Mouse (Mus musculus): ENCODE results near the gene Mtcl1.

Gene Mtcl1

GRCm38 (mm10) chr17:66408400-66408799 is 41.1 kb downstream of the Mtcl1 start:
- DNase-seq (ENCODE audit: low read depth, low spot score): no peak

GRCm38 (mm10) chr17:66407833-66408232 is 41.7 kb downstream of the Mtcl1 start:
- peak; percentile 21 for DNase-seq (ENCODE audit: low read depth, low spot score)

GRCm38 (mm10) chr17:66405601-66406000 is 43.9 kb downstream of the Mtcl1 start:
- DNase-seq (ENCODE audit: low read depth, low spot score): no peak

GRCm38 (mm10) chr17:66404883-66405590 is 44.5 kb downstream of the Mtcl1 start:
- peak; percentile 77 for DNase-seq (ENCODE audit: low read depth, low spot score)

GRCm38 (mm10) chr17:66402791-66403470 is 46.6 kb downstream of the Mtcl1 start:
- no peak for DNase-seq (ENCODE audit: low read depth, low spot score)

- no peak for DNase-seq (ENCODE audit: low read depth, low spot score)
These were observed 47.8 kb downstream of the Mtcl1 start for GRCm38 (mm10) chr17:66401596-66402265.

- DNase-seq (ENCODE audit: low read depth, low spot score): no peak
These were observed 49.8 kb downstream of the Mtcl1 start for GRCm38 (mm10) chr17:66399780-66400179.

GRCm38 (mm10) chr17:66394571-66394970 is 55.0 kb downstream of the Mtcl1 start:
- no peak for DNase-seq (ENCODE audit: low read depth, low spot score)

- DNase-seq (ENCODE audit: low read depth, low spot score): no peak
These were observed 61.2 kb downstream of the Mtcl1 start for GRCm38 (mm10) chr17:66388307-66388706.

GRCm38 (mm10) chr17:66381338-66381737 is 68.2 kb downstream of the Mtcl1 start:
- no peak for DNase-seq (ENCODE audit: low read depth, low spot score)

GRCm38 (mm10) chr17:66379900-66380857 is 69.4 kb downstream of the Mtcl1 start:
- DNase-seq (ENCODE audit: low read depth, low spot score): no peak

- DNase-seq (ENCODE audit: low read depth, low spot score): no peak
These were observed 70.2 kb downstream of the Mtcl1 start for GRCm38 (mm10) chr17:66379308-66379707.

GRCm38 (mm10) chr17:66378127-66378526 is 71.4 kb downstream of the Mtcl1 start:
- DNase-seq (ENCODE audit: low read depth, low spot score): no peak

GRCm38 (mm10) chr17:66374633-66375272 is 74.8 kb downstream of the Mtcl1 start:
- no peak for DNase-seq (ENCODE audit: low read depth, low spot score)

GRCm38 (mm10) chr17:66370867-66371266 is 78.7 kb downstream of the Mtcl1 start:
- no peak for DNase-seq (ENCODE audit: low read depth, low spot score)

GRCm38 (mm10) chr17:66369777-66370176 is 79.8 kb downstream of the Mtcl1 start:
- DNase-seq (ENCODE audit: low read depth, low spot score): no peak

- DNase-seq (ENCODE audit: low read depth, low spot score): no peak
These were observed 81.4 kb downstream of the Mtcl1 start for GRCm38 (mm10) chr17:66368127-66368526.

- no peak for DNase-seq (ENCODE audit: low read depth, low spot score)
These were observed 83.9 kb downstream of the Mtcl1 start for GRCm38 (mm10) chr17:66365664-66366063.

- DNase-seq (ENCODE audit: low read depth, low spot score): no peak
These were observed 84.3 kb downstream of the Mtcl1 start for GRCm38 (mm10) chr17:66365293-66365642.

GRCm38 (mm10) chr17:66364525-66365292 is 84.8 kb downstream of the Mtcl1 start:
- peak; percentile 66 for DNase-seq (ENCODE audit: low read depth, low spot score)
